Mouse (Mus musculus): Measurements from ENCODE around the gene 1600014C10Rik.

The 1600014C10Rik gene

DNA sequence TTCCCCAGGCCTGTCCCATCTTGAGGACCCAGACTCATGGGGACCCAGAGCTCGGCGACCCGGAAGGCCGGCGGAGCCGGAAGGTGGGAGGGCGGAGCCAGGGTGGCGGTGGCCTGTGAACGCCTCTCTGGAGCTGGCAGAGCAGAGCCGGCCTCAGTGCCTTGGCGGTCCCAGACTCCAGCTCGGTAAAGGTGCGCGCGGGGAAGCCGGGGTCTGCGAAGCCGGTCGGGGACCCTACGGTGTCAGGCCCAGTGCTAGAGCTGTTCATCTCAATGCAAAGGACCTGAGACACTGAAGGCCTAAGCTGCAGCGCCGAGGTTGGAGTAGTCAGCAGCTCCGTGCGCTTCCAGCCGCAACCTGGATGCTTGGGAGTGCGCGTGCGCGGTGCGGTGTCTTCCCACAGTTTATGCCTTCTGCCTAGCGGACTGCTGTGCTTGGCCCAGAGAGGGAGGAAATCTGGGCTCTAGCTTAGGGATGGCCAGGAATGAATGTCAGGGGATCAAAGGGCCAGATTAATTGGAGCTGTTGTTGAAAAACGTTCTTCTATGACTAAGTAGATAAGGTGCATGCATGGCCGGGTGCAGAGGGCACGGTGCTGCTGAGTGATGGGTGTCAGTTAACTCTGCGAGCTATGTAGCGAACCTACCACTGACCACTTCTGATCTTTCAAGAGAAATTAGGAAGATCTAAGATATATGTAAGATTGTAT is 846 bp downstream of the 1600014C10Rik start:
- WGBS = 4% methylated on average over 36 of the region's 36 CpGs

DNA sequence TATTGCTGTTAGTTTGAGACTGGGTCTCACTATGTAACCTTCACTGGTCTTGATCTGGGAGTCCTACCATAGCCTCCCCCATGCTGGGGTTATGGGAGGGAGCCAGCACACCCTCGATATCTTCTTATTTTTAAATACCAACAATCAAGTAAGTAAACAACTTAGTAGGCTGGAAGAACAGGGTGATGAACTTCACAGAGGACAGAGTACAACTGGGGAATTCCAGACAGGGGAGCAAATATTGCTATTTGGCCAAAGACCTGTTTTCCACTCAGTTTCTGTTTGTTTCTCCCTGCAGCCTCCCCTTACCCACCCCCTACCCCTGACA is 1.4 kb downstream of the 1600014C10Rik start:
- WGBS = 35% methylated on average over 1 of the region's 1 CpGs

DNA sequence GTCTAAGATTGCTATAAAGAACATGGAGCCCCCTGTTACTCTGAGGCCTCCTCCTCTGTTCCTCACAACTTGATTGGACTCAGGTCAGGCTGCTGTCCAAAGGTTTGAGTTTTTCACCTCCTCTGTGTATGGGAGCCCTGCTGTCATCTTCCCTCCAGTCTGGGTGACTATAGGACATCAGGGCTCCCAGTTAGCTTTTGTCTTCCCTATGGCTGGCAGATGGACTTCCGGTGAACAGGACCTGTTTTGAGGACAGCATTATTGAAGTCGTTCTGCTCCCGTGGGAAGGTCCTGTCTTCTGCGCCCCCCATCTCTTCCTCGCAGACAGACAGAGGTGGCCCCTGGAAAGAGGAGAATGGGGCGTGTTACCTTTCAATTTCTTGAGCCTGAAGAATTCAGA is 1.8 kb downstream of the 1600014C10Rik start:
- WGBS = 86% methylated on average over 6 of the region's 6 CpGs

- WGBS = 85% methylated on average over 4 of the region's 4 CpGs
Observed at GRCm38 (mm10) chr7:38186861-38187260, 3.8 kb downstream of the 1600014C10Rik start.

- WGBS = 79% methylated on average over 4 of the region's 4 CpGs
Observed at GRCm38 (mm10) chr7:38187796-38188195, 4.8 kb downstream of the 1600014C10Rik start.

DNA sequence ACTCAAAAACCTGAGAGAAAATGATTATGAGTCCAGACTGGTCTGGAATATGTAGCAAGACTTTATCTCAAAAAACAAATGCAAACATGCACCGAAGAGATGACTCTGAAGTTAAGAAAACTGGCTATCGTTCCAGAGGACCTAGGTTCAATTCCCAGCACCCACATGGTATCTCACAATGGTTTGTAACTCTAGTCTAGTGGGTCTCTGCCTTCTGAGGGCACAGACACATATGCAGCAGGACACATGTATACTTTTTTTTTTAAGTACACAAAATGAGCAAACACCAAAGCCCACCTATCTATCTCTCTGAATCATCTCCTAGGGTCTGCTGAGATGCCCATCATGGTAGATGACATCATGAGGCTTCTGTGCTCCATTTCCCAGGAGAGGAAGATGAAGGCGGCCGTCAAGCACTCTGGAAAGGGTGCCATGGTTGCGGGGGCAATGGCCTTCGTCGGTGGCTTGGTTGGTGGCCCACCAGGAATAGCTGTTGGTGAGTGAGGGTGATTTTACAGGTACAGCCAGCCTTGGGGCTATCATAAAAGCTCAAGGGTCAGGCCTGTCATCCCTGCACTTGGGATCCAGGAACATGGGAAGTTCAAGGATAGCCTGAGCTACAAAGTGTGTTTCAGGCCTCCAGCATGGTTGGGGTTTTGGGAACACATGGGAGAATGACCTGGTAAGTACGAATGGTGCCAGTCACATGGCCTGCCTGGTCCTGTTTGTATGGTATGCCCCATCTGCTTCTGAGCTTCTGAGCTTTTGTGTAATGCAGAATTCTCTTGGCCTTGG is 5.5 kb downstream of the 1600014C10Rik start:
- WGBS = 89% methylated on average over 8 of the region's 8 CpGs

DNA sequence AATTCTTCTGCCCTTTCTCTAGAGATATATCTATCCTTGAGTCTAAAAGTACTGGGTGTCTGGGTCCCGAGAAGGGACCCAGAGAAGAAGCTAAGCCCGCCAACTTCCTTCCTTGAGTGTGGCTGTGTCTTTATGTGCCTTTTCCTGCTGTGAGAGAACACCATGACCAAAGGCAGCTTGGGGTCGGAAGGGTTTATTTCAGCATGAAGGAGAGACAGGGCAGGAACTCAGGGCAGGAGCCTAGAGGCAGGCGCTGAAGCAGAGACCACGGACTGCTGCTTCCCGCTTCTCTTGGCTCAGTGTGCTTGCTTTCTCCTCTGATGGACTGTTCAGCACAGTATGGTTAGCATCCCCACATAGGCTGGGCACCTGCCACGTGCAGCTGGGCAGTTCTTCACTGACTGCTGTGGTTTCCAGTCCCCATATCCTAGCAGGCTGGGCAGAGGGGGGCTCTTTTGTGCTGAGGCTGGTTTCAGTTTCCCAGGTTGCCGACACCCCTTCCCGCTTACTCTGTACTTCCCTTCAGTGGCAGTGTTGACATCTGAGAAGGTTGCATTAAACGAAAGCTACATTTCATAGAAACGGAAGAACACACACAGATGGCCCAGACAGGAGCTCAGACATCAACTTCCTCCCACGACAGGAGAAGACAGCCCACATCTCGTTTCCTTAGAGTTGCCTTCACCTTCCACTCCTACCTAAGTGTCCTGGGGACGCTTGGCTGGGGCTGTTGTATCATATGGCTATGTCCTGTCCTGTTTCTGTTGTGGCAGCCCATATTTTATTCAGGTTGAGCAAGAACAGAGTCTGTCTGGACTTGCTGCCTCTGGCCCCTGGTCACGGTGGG is 6.3 kb downstream of the 1600014C10Rik start:
- WGBS = 60% methylated on average over 15 of the region's 15 CpGs

GRCm38 (mm10) chr7:38190056-38190835 is 7.2 kb downstream of the 1600014C10Rik start:
- 90% methylated on average over 8 of the region's 8 CpGs for WGBS

DNA sequence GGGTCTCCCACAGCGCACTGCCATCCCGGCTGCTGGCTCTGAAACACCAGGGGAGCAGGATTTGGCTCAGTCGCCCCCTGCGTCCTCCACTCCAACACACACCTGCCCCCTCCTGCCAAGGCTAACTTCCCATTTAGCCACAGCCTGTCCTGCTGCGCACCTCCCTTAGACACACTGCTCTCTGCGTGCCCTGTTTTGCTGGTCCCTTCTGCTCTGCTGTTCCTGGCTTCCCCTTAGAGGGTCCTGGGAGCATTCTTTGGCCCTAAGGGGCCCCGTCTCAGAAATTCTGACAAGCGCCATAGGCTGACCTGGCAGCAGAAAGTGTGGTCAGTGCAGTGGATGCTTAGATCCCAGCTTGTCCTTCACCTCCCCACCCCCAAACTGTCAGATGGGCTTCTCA is 8.1 kb downstream of the 1600014C10Rik start:
- 86% methylated on average over 8 of the region's 8 CpGs for WGBS

- 61% methylated on average over 10 of the region's 10 CpGs for WGBS
Observed at GRCm38 (mm10) chr7:38191571-38191970, 8.6 kb downstream of the 1600014C10Rik start.

DNA sequence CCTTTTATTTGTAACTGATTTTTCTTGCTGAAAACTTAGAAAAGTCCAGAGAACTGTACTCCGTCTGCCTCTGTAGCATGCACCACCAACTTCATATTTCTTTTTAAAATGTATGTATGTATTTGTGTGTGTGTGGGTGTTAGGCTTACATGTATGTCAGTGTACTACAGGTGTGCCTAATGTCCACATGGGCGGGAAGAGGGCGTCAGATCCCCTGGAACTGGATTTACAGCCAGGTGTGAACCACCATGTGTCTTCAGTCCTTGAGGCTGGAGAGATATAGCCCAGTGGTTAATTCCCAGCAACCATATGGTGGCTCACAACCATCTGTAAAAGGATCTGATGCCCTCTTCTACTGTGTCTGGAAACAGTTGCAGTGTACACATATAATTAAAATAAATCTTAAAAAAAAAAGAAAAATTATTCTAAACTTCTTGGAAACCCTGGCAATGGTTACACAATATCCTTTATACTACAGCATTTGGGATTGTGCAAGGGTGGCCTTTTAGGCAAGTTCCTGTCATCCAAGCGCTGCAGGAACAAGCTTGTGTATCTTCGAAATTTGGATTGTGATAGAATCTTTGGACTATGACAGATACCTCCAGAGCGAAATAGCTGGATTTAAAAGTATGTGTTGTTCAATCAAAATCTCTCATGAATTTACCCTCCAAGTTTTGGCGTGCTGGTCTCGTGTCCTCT is 17.0 kb downstream of the 1600014C10Rik start:
- 60% methylated on average over 8 of the region's 8 CpGs for WGBS

- 1% methylated on average over 28 of the region's 28 CpGs for WGBS
Observed at GRCm38 (mm10) chr7:38200606-38201289, 17.7 kb downstream of the 1600014C10Rik start.

DNA sequence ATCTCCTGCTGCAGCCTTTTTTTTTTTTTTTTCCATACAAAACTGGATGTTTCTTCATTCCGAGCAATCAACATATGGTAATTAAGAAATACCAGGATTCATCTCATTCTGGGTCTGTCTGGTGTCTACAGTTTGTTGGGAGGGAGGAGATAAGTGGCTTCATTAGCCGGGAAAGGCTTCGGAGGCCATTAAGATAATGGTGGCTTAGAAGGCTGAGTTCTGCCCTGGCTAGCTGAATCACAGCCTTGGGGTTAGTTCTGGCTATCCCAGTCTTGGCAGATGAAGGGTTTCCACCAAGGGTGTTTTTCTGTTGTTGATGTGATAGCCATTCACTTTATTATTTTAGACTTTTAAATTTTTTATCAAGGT is 18.3 kb downstream of the 1600014C10Rik start:
- 16% methylated on average over 3 of the region's 3 CpGs for WGBS

DNA sequence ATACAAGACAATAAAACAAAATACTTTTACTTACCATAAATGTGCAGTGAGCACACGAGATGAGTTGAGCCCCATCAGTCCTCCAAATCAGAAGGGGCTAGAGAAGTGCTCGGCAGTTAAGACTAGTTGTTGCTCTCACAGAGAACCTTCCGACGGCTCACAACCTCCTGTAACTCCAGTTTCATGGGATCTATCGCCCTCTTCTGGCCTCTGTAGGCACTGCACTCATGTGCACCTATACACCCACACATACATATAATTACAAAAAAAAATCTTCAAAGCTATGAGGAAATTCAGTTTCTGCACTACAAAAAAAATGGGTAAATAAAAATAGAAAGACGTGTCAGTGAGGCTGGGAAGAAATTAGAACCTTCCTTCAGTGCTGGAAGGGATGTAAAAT is 21.3 kb downstream of the 1600014C10Rik start:
- WGBS = 81% methylated on average over 6 of the region's 6 CpGs

GRCm38 (mm10) chr7:38205801-38206200 is 22.8 kb downstream of the 1600014C10Rik start:
- 63% methylated on average over 2 of the region's 2 CpGs for WGBS

- WGBS = 88% methylated on average over 3 of the region's 3 CpGs
Observed at GRCm38 (mm10) chr7:38206564-38206963, 23.5 kb downstream of the 1600014C10Rik start.

DNA sequence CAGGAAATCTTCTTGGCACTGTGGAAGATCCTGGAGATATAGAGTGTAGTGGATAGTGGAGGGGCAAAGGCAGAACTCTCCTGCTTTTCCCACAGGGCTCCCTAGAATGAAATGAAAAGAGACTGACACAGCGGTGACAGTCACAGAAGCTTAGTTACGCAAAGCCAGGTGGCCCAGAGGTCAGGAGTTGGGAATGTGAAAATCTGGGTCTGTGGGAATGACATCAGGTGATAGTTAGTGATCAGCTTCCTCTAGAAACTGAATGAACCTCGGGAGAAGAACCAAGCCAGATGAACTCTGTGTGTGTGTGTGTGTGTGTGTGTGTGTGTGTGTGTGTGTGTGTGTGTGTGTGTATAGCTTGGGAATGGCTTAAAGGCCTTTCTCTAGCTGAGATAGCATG is 26.0 kb downstream of the 1600014C10Rik start:
- WGBS = 84% methylated on average over 3 of the region's 3 CpGs

DNA sequence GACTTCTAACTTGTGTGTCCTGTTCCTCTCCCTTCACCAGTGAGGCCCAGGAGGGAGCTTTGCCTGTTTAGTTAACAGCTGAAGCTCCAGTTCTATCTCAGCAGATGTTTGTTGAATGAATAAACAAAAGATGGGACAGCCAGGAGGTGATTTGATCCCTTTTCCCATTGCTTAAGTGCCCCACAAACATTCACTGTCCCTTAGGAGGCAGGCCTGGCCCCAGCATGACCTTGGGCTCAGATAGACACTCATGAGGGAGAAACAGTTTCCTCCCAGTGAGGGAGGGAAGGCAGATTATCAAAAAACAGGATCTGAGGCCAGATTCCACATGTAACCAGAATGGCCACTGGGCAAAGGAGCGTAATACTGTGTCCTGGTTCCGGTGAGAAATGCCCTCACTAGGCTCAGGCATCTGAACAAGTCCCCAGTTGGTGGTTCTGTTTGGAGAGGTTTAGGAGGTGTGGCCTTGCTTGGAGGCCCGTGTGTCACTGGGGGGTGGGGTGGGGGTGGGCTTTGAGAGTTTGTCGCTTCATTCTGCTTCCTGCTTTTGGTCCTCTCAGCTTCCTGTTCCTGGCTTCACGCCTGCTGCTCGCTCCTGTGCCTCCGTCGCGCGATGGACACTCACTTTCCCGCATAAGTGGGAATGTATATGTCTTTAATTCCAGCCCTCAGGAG is 26.6 kb downstream of the 1600014C10Rik start:
- WGBS = 80% methylated on average over 11 of the region's 11 CpGs

DNA sequence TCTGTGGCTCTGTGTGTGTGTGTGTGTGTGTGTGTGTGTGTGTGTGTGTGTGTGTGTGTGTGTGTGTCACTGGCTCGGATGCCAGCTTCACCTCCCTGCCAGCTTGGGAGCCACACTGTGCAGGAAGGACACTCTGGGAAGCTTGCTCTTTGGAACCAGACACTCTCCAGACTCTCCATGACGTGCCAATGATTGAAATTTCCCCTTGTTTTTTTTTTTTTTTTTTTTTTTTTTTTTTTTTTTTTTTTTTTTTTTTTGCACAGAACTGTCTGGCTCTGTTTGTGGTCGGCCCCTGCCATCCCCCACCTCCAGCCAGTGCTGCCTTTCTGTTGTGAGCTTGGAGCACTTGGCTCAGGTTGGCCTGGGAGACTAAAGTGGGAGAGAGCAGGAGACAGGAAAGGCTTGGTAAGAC is 29.6 kb downstream of the 1600014C10Rik start:
- WGBS = 54% methylated on average over 3 of the region's 3 CpGs

All from cerebral cortex, adult 2 months (tissue).